ENCODE assay signal across 8 mouse cellular contexts in genomic region chr2:122630465-122631225, GRCm38 (mm10). TPM values are rescaled to one million over a fixed set of nuclear protein-coding genes. Genes with fewer than 3 reads are reported as not detected.
DNase-seq lines count a peak whose midpoint lies in the region; ATAC-seq and TF ChIP-seq lines count a peak whose summit lies in the region.

No protein-coding gene starts in this region.

- peak; percentile 93 for DNase-seq in CD4-positive helper T cell, adult 2 months (ENCODE audit: low read depth, low spot score)
- peak; percentile 96 for DNase-seq in brain, adult 2 months (ENCODE audit: low read depth, low spot score)
- DNase-seq in liver, adult 2 months (ENCODE audit: extremely low read depth, low read depth, low spot score) = peak; percentile 81
- DNase-seq in spleen, postnatal 36 days (ENCODE audit: low spot score in 2 of 2) = peak; percentile 89

- H3K27me3 ChIP-seq in heart, embryonic 11.5 days (ENCODE audit: control insufficient read depth, insufficient read depth, low read length) = no peaks in the 10 kb centered on the region
- 0 out of 2 replicates have a peak, but pooled peaks cover 9% of the 10 kb centered on the region for H3K27me3 ChIP-seq in kidney, embryonic 15.5 days
- H3K27me3 ChIP-seq in liver, adult 2 months (ENCODE audit: control insufficient read depth, insufficient read depth, low read length) = no peaks in the 10 kb centered on the region

- peak overlapping the region; percentile 92 for H3K9ac ChIP-seq in heart, embryonic 11.5 days (ENCODE audit: low read depth, low read length)
- H3K9ac ChIP-seq in kidney, embryonic 15.5 days = peak overlapping the region; percentile 89
- H3K9ac ChIP-seq in liver, adult 2 months (ENCODE audit: low read depth, low read length) = peak overlapping the region; percentile 94

- H3K27ac ChIP-seq in heart, embryonic 11.5 days (ENCODE audit: low read depth, low read length) = peak overlapping the region; percentile 78
- peak overlapping the region; percentile 89 for H3K27ac ChIP-seq in kidney, embryonic 15.5 days
- H3K27ac ChIP-seq in liver, adult 2 months (replicated peaks; ENCODE audit: insufficient read depth, low read depth, low read length) = peak overlapping the region; percentile 20; the same call in 1 of the 2 replicates

- TF ChIP-seq CTCF in liver, adult 2 months (IDR thresholded peaks at IDR 0.05; ENCODE audit: low read depth, low read length) = no peak

- 0 out of 2 replicates have a peak, but pooled peaks cover 2% of the 10 kb centered on the region for H3K36me3 ChIP-seq in heart, embryonic 11.5 days (ENCODE audit: control insufficient read depth, insufficient read depth, low read length)
- peaks cover 22% of the 10 kb centered on the region for H3K36me3 ChIP-seq in kidney, embryonic 15.5 days
- peaks cover 8% of the 10 kb centered on the region; the same call in 1 of the 2 replicates for H3K36me3 ChIP-seq in liver, adult 2 months (ENCODE audit: control insufficient read depth, insufficient read depth, low read length)

- WGBS in heart, embryonic 11.5 days (ENCODE audit: insufficient replicate concordance) = under 1% methylated on average over 74 of the region's 75 CpGs
- WGBS in kidney, embryonic 15.5 days = under 1% methylated on average over 75 of the region's 75 CpGs
- under 1% methylated on average over 74 of the region's 75 CpGs for WGBS in liver, adult 2 months

- H3K4me1 ChIP-seq in heart, embryonic 11.5 days (ENCODE audit: control insufficient read depth, insufficient read depth, low read length) = peaks cover 6% of the 10 kb centered on the region
- peaks cover 19% of the 10 kb centered on the region for H3K4me1 ChIP-seq in kidney, embryonic 15.5 days
- peaks cover 4% of the 10 kb centered on the region; the same call in 1 of the 2 replicates for H3K4me1 ChIP-seq in liver, adult 2 months (ENCODE audit: control insufficient read depth, insufficient read depth, low read length)

- H3K4me2 ChIP-seq in heart, embryonic 11.5 days = peak overlapping the region; percentile 94
- H3K4me2 ChIP-seq in kidney, embryonic 15.5 days = peak overlapping the region; percentile 95

- ATAC-seq in erythroblast, adult 5-6 weeks (replicated peaks; ENCODE audit: low FRiP score, poor library complexity, severe bottlenecking) = peak; percentile 94
- ATAC-seq in heart, embryonic 11.5 days (replicated peaks; ENCODE audit: insufficient number of reproducible peaks, low FRiP score, low TSS enrichment) = peak; percentile 79
- ATAC-seq in kidney, embryonic 15.5 days (replicated peaks; ENCODE audit: low FRiP score) = peak; percentile 88
- ATAC-seq in monocyte, adult 5-6 weeks (replicated peaks; ENCODE audit: insufficient number of reproducible peaks, low FRiP score, low TSS enrichment, poor library complexity, severe bottlenecking) = peak; percentile 85

- H3K4me3 ChIP-seq in heart, embryonic 11.5 days (ENCODE audit: low read depth, low read length) = peak overlapping the region; percentile 98
- H3K4me3 ChIP-seq in kidney, embryonic 15.5 days (replicated peaks) = peak overlapping the region; percentile 98
- peak overlapping the region; percentile 92 for H3K4me3 ChIP-seq in liver, adult 2 months (ENCODE audit: insufficient read depth, low read depth, low read length)

- peaks cover 4% of the 10 kb centered on the region; the same call in 1 of the 2 replicates for H3K79me2 ChIP-seq in liver, adult 2 months (ENCODE audit: control insufficient read depth, insufficient read depth, low read length)

- 0 out of 2 replicates have a peak, but pooled peaks have one; percentile 36 for TF ChIP-seq POLR2A in liver, adult 2 months (IDR thresholded peaks at IDR 0.05; ENCODE audit: extremely low read depth, insufficient read depth, low read length)

- H3K9me3 ChIP-seq in heart, embryonic 11.5 days (replicated peaks; ENCODE audit: control insufficient read depth, low read length) = no peaks in the 10 kb centered on the region
- H3K9me3 ChIP-seq in kidney, embryonic 15.5 days (replicated peaks) = no peaks in the 10 kb centered on the region

RNA-seq across cellular contexts. Expression of gene AA467197, which starts 6.1 kb away (rescaled TPM):
- total RNA-seq in erythroblast, adult 5-6 weeks (2015; ENCODE audit: low replicate concordance) = 3.1 and 10.7 TPM in 2 replicates
- 5.6 and 7.5 TPM in 2 replicates for total RNA-seq in erythroblast, adult 5-6 weeks (2017; ENCODE audit: low replicate concordance)
- 0.20 TPM in 1 of 2 replicates, not detected in the other for polyA plus RNA-seq in heart, embryonic 11.5 days (2014; fragmentation: Nextera tagmentation; extraction: Ambion mirVana)
- polyA plus RNA-seq in kidney, embryonic 15.5 days (2015; fragmentation: Nextera tagmentation; extraction: Ambion mirVana) = 0.34 and 0.99 TPM in 2 replicates
- not detected in 2 replicates for total RNA-seq in liver, adult 2 months (2014; rRNA removed)
- polyA plus RNA-seq in liver, adult 2 months (2012; rRNA removed) = not detected in 2 replicates
- 3.2 to 7.8 TPM in 2 of 3 replicates, not detected in the other for total RNA-seq in monocyte, adult 5-6 weeks (2017)

RNA-seq across cellular contexts. Expression of gene Gatm, which starts 19.5 kb away (rescaled TPM):
- total RNA-seq in erythroblast, adult 5-6 weeks (2015; ENCODE audit: low replicate concordance) = 47.1 and 48.5 TPM in 2 replicates
- total RNA-seq in erythroblast, adult 5-6 weeks (2017; ENCODE audit: low replicate concordance) = 26.8 and 29.3 TPM in 2 replicates
- polyA plus RNA-seq in heart, embryonic 11.5 days (2014; fragmentation: Nextera tagmentation; extraction: Ambion mirVana) = 26.6 and 33.6 TPM in 2 replicates
- polyA plus RNA-seq in kidney, embryonic 15.5 days (2015; fragmentation: Nextera tagmentation; extraction: Ambion mirVana) = 44.2 and 49.6 TPM in 2 replicates
- total RNA-seq in liver, adult 2 months (2014; rRNA removed) = 11.9 and 13.6 TPM in 2 replicates
- 3.2 and 9.9 TPM in 2 replicates for polyA plus RNA-seq in liver, adult 2 months (2012; rRNA removed)
- 0.75 to 0.97 TPM (median 0.95 TPM) in 3 replicates for total RNA-seq in monocyte, adult 5-6 weeks (2017)

Comparison
In these comparisons a context has a peak if more than half of its experiments do, and no peak if none do; other contexts are left out.
1. Peak in every context shown above with its lines: DNase-seq, ATAC-seq, H3K4me3 ChIP-seq and H3K27ac ChIP-seq.
2. H3K27ac ChIP-seq: peak in every context shown above with its lines; median percentile 89 in kidney, embryonic 15.5 days; 78 in heart, embryonic 11.5 days; 20 in liver, adult 2 months.